Mouse (Mus musculus): ENCODE measurements around the gene Tmc3. TPM values are rescaled to one million over a fixed set of nuclear protein-coding genes. Genes with fewer than 3 reads are reported as not detected.

The Tmc3 gene
- polyA plus RNA-seq, 1 experiment from 2014 or later: 0.94 TPM

DNA sequence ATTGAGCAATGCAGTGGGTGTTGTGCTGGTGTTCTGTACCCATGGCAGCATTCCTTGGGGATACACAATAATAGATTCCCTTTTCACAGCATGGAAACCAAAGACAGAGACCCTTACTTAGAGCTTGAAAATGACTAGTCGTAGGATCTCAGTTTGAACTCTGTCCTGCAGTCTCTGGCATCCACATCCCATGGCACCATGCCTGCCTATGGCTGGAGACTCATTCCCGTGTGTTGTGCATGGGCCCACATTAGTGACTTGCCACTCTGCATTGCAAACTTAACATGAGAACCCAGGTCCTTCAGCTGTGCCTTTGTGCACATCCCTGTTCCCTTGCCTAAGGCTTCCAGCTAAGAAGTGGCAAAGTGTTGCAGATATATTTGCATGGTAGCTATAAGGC, 60.0 kb downstream of the Tmc3 start:
- 94% methylated on average over 2 of the region's 2 CpGs for WGBS
- Histone ChIP-seq H3K4me2 (no peak overlapping the region), H3K9me3 (no peaks in the 10 kb centered on the region), H3K4me3 (replicated peaks) (no peak overlapping the region), H3K4me1 (peaks cover 3% of the 10 kb centered on the region; the same call in 1 of the 2 replicates), H3K27me3 (replicated peaks) (no peaks in the 10 kb centered on the region), H3K36me3 (peaks cover 13% of the 10 kb centered on the region; the same call in 1 of the 2 replicates), H3K27ac (no peak overlapping the region), H3K9ac (no peak overlapping the region)
- ATAC-seq (ENCODE audit: insufficient read depth, low FRiP score, low read depth): no peak

DNA sequence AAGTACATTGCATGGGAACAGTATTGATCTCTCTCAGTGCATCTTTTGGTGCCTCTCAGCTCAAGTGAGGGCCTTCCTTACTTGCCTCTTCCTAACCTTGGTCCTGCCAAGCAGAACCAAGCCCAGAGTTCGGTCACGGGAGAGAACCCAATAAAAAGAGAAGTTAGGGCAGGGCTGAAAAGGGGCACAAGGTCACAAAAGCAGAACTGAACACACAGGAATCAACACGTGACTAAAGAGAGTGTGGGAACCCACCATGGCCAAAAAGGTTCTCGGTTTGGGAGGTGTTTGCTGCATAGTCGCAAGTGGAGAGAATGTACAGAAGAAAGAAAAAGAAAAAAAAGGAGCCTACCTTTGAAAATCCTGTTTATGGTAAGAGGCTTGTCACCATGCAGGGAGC, 60.7 kb downstream of the Tmc3 start:
- ATAC-seq (ENCODE audit: insufficient read depth, low FRiP score, low read depth): no peak
- Histone ChIP-seq H3K9ac (no peak overlapping the region), H3K4me1 (peaks cover 3% of the 10 kb centered on the region; the same call in 1 of the 2 replicates), H3K4me2 (no peak overlapping the region), H3K27me3 (replicated peaks) (no peaks in the 10 kb centered on the region), H3K9me3 (no peaks in the 10 kb centered on the region), H3K27ac (no peak overlapping the region), H3K36me3 (peaks cover 7% of the 10 kb centered on the region; the same call in 1 of the 2 replicates), H3K4me3 (replicated peaks) (no peak overlapping the region)
- WGBS: 74% methylated on average over 5 of the region's 5 CpGs

DNA sequence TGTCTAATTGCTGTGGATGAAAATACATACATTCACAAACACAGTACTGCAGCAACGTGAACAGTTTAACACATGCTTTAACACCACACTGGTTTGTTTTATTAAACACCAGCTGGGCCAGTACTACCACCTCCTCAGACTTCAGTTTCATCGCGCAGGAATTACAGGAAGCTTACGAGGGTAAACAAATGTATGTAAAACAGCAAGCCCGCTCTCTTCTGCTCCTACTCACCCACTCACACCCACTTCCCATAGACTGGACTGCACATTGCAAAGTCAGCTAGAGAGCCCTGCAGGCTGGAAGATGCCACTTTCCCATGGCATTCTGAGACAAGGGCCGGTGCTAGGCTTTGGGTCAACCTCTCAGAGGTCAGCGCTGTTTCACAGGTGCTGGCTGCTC, 64.1 kb downstream of the Tmc3 start:
- no peak for ATAC-seq (ENCODE audit: insufficient read depth, low FRiP score, low read depth)
- Histone ChIP-seq H3K9me3 (no peaks in the 10 kb centered on the region), H3K4me3 (replicated peaks) (no peak overlapping the region), H3K4me2 (no peak overlapping the region), H3K27ac (no peak overlapping the region), H3K36me3 (0 out of 2 replicates have a peak, but pooled peaks cover 3% of the 10 kb centered on the region), H3K9ac (no peak overlapping the region), H3K27me3 (replicated peaks) (no peaks in the 10 kb centered on the region), H3K4me1 (peaks cover 3% of the 10 kb centered on the region; the same call in 1 of the 2 replicates)
- WGBS: 43% methylated on average over 7 of the region's 7 CpGs

DNA sequence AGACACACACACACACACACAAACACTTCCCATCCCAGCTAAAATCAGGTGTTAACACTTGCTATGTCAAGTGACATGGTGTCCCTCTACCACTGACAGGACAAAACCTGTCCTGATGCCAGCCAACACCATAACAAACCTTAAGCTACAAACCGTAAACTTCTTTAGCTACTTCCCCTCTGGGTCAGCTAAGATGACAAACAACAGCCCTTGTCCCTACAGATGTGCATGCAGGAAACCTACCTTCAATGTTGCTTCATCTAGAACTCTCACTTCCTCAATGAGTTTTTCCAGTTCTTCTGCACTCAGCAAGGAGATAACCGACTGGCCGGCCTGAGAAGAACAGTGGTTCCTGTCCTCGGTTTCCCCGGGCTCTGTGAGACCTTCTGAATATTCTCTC, 65.9 kb downstream of the Tmc3 start:
- Histone ChIP-seq H3K4me2 (no peak overlapping the region), H3K27me3 (replicated peaks) (no peaks in the 10 kb centered on the region), H3K27ac (no peak overlapping the region), H3K9ac (no peak overlapping the region), H3K36me3 (no peaks in the 10 kb centered on the region), H3K4me3 (replicated peaks) (no peak overlapping the region), H3K4me1 (peaks cover 3% of the 10 kb centered on the region; the same call in 1 of the 2 replicates), H3K9me3 (no peaks in the 10 kb centered on the region)
- ATAC-seq (ENCODE audit: insufficient read depth, low FRiP score, low read depth): no peak
- WGBS: 77% methylated on average over 5 of the region's 5 CpGs

DNA sequence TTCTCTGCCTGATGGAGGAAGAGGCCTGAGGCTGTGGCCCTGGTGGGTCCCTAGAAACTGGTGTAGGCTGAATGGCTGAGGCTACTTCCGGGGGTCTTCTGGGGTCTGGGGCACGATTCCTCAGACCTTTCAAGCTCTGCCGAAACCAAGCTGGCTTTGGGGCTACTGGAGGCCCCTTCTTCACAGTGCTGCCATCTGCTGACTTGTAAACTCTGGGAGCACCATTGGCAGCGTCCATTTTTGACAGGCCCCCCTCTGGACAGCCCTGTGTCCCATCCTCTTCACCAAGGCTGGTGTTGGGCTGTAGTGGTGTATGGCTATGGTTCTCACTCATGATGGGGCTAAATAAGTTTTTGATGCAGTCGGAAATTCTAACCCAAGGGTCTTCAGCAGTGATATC, 67.8 kb downstream of the Tmc3 start:
- H3K27me3 ChIP-seq (replicated peaks): no peaks in the 10 kb centered on the region
- ATAC-seq (ENCODE audit: insufficient read depth, low FRiP score, low read depth): no peak
- H3K4me3 ChIP-seq (replicated peaks): no peak overlapping the region
- WGBS: 78% methylated on average over 5 of the region's 5 CpGs
- H3K4me1 ChIP-seq: peaks cover 3% of the 10 kb centered on the region; the same call in 1 of the 2 replicates
- no peaks in the 10 kb centered on the region for H3K9me3 ChIP-seq
- H3K36me3 ChIP-seq: no peaks in the 10 kb centered on the region
- no peak overlapping the region for H3K4me2 ChIP-seq
- no peak overlapping the region for H3K9ac ChIP-seq
- H3K27ac ChIP-seq: no peak overlapping the region

DNA sequence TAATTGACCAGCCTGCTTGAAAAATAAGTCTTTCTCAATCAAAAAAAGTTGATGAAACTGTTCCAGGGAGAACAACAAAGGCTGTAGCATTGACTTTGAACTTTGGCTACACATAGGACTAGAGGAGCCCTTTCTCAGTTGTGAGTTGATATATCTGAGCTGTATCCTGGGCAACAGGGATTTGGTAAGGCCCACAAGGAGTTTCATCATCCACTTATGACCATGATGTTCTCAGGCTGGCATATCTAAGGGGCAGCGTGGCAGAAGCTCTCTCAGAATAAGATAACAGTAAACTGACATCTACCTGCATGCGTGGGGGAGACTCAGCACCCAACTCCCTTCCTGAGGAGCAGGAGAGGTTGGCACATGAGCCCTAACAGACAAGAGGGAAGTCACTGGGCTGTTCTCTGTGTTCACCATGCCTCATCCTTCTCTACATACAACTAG, 68.9 kb downstream of the Tmc3 start:
- Histone ChIP-seq H3K27me3 (replicated peaks) (no peaks in the 10 kb centered on the region), H3K9ac (no peak overlapping the region), H3K9me3 (no peaks in the 10 kb centered on the region), H3K27ac (no peak overlapping the region), H3K4me1 (peaks cover 3% of the 10 kb centered on the region; the same call in 1 of the 2 replicates), H3K4me2 (no peak overlapping the region), H3K36me3 (no peaks in the 10 kb centered on the region), H3K4me3 (replicated peaks) (no peak overlapping the region)
- WGBS: 72% methylated on average over 2 of the region's 2 CpGs
- ATAC-seq (ENCODE audit: insufficient read depth, low FRiP score, low read depth): no peak

DNA sequence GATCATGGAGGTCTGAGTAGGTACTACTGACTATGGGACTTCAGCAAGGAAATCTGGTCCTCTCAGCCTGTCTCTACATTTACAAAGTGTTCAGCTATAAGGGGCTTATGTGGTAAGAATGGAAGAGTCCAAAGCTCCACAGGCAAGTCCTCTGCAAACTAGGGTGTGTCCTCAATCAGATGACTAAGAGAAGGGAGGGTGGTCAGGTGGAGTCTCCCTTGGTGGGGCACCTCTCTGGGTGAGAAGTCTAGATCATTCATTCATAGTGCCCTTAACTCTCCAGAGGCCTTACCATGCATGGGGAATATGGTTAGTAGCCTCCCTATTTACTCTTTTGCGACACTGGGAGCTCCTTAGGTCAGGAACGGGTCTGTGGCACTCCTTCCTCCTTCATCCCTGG, 69.5 kb downstream of the Tmc3 start:
- H3K4me1 ChIP-seq: no peaks in the 10 kb centered on the region; the same call in 1 of the 2 replicates
- H3K4me3 ChIP-seq (replicated peaks): 0 out of 2 replicates have a peak overlapping the region, but pooled peaks have one; percentile 17
- H3K4me2 ChIP-seq: no peak overlapping the region
- no peak overlapping the region for H3K9ac ChIP-seq
- ATAC-seq (ENCODE audit: insufficient read depth, low FRiP score, low read depth): peak; percentile 22; the same call in 1 of the 2 replicates
- no peaks in the 10 kb centered on the region for H3K36me3 ChIP-seq
- no peaks in the 10 kb centered on the region for H3K9me3 ChIP-seq
- WGBS: 68% methylated on average over 2 of the region's 2 CpGs
- H3K27me3 ChIP-seq (replicated peaks): no peaks in the 10 kb centered on the region
- no peak overlapping the region for H3K27ac ChIP-seq

DNA sequence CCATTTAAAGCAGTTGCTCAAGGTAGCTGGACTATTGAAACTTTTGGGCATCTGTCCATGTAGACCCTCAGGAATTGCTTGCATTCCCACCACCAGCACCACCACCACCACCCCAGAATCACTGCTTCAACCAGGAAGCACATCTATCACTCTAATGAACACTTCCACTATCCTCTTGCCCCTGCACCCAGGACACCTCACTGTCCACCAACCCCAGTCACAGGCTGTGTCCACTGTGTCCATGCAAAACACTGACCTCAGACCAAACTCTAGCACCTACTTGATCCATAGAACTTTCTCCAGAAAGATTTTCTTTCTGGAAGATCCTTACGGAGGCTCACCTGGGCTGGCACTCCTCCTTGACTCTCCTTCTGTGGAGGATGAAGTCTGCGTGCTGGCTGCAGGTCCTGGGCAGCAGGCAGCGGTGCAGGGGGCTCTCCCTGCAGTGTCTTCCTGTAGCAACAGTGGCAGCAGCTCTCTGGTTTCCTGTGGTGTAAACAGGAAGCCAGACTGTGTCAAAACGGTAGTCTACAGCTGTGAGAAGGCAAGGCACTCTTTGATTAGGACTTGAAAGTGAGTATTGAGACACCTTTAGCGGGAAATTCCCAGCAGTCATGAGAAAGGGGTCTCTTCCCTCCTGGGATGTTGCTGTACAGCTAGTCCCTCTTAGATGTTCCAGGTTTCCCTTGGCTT, 70.4 kb downstream of the Tmc3 start:
- no peak; the same call in 1 of the 2 replicates for ATAC-seq (ENCODE audit: insufficient read depth, low FRiP score, low read depth)
- H3K27me3 ChIP-seq (replicated peaks): no peaks in the 10 kb centered on the region
- 43% methylated on average over 5 of the region's 5 CpGs for WGBS
- no peaks in the 10 kb centered on the region for H3K36me3 ChIP-seq
- no peak overlapping the region for H3K9ac ChIP-seq
- peak overlapping the region; percentile 49; the same call in 1 of the 2 replicates for H3K27ac ChIP-seq
- no peak overlapping the region for H3K4me2 ChIP-seq
- no peaks in the 10 kb centered on the region for H3K9me3 ChIP-seq
- peak overlapping the region; percentile 17; the same call in 1 of the 2 replicates for H3K4me3 ChIP-seq (replicated peaks)
- H3K4me1 ChIP-seq: no peaks in the 10 kb centered on the region

DNA sequence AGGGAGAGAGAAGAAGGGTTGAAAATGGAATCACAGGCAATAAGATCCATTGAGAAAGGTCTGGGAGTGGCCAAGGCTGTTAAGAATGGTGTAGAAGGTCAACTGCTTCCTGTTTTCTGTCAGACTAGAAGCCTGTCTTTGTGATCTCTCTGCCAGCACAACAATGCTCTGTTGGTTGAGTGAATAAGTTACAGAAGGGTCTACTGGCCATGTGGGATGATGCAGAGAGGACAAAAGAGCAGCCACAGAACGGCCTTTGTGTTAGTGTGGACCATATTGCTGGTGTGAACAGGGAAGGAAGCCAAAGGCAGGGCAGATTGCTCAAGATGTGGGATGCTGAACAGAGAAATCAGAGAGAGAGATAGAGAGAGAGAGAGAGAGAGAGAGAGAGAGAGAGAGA, 74.0 kb downstream of the Tmc3 start:
- WGBS: 68% methylated on average over 1 of the region's 1 CpGs
- Histone ChIP-seq H3K4me3 (replicated peaks) (no peak overlapping the region), H3K4me2 (no peak overlapping the region), H3K4me1 (no peaks in the 10 kb centered on the region), H3K9ac (no peak overlapping the region), H3K9me3 (no peaks in the 10 kb centered on the region), H3K36me3 (no peaks in the 10 kb centered on the region), H3K27ac (0 out of 2 replicates have a peak overlapping the region, but pooled peaks have one; percentile 9), H3K27me3 (replicated peaks) (no peaks in the 10 kb centered on the region)
- ATAC-seq (ENCODE audit: insufficient read depth, low FRiP score, low read depth): no peak

DNA sequence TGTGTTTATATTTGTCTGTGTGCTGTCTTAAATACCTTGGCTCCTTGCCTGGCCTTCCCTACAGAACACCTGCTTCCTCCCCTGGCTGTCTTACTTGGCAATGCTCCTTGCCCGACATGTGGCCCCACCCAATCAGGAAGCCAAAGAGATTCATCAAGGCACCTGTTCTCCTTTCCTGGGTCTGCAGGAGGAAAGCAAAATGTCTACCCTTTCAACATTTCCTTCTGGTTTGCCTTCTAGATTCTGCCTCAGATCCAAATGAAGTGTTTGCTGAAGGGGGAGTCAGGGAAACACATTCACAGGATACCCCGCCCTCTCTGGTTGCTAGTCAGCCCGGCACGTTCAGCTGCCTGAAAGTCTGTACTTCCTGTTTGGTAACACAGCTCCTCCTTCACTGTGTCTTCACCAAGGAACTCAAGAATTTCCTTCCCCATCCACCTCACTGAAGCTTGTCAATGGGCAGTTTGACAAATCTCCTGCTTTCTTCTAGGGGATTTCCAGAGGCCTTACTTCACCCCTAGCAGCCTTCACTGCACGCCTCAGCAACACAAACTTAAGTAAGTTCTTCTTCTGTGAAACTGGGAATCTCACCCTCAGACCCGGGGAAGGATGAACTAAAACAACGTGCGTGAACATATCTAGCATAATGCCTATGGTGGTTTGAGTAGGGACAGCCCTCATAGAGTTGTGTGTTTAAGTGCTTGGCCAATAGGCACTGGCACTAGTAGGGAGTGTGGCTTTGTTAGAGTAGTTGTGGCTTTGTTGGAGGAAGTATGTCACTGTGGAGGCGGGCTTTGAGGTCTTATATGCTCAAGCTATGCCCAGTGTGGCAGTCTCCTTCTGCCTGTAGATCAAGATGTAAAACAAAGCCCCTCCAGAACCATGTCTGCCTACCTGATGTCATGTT, 74.7 kb downstream of the Tmc3 start:
- no peaks in the 10 kb centered on the region for H3K4me1 ChIP-seq
- 64% methylated on average over 9 of the region's 9 CpGs for WGBS
- H3K4me3 ChIP-seq (replicated peaks): no peak overlapping the region
- no peak for ATAC-seq (ENCODE audit: insufficient read depth, low FRiP score, low read depth)
- H3K4me2 ChIP-seq: no peak overlapping the region
- H3K9ac ChIP-seq: no peak overlapping the region
- H3K9me3 ChIP-seq: no peaks in the 10 kb centered on the region
- no peaks in the 10 kb centered on the region for H3K27me3 ChIP-seq (replicated peaks)
- no peak overlapping the region for H3K27ac ChIP-seq
- H3K36me3 ChIP-seq: no peaks in the 10 kb centered on the region

DNA sequence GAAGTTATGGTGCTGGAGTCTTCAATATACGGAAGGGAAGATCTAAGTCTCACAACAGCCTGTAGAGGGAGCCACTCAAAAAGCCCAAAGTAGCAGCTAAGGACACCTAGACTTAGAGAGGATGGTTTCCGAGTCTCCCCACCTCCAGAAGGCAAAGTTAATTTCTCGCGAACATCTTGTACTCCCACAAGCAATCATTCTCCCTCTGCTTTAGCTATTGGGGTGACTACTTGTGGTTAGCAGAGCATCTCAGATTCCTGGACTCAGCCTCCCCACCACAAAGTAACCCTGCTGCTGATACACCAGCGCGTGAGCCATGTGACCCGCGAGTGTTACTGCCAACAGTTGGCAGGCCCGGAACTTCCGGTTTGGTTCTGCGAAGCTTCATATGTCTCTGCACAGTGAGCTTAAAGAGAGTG, 75.6 kb downstream of the Tmc3 start:
- H3K4me1 ChIP-seq: no peaks in the 10 kb centered on the region
- H3K9me3 ChIP-seq: no peaks in the 10 kb centered on the region
- ATAC-seq (ENCODE audit: insufficient read depth, low FRiP score, low read depth): no peak
- WGBS: 92% methylated on average over 11 of the region's 11 CpGs
- H3K36me3 ChIP-seq: no peaks in the 10 kb centered on the region
- H3K9ac ChIP-seq: no peak overlapping the region
- H3K27ac ChIP-seq: no peak overlapping the region
- no peak overlapping the region for H3K4me2 ChIP-seq
- H3K4me3 ChIP-seq (replicated peaks): no peak overlapping the region
- no peaks in the 10 kb centered on the region for H3K27me3 ChIP-seq (replicated peaks)

DNA sequence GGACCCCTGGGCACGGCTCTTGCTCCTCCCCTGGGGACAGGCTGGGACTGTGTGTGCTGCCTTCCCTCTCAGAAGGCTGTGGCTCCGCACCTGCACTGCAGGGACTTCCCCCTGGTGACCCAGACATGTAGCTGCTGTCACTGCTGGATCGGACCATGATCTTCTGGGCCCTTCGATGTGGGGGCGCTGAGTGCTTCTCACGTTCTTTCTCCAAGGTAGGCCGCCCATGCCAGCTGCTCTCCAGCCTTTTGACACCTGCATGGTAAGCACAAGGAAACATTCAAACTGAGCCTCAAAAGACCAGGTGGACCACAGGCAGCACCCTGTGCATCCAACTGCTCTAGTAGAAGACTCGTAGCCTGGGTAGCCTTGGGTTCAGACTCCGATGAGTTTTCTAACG, 76.3 kb downstream of the Tmc3 start:
- WGBS: 85% methylated on average over 10 of the region's 10 CpGs
- no peak overlapping the region for H3K4me2 ChIP-seq
- ATAC-seq (ENCODE audit: insufficient read depth, low FRiP score, low read depth): no peak

More for the DNA sequence above, 76.3 kb downstream of the Tmc3 start:
- H3K27me3 ChIP-seq (replicated peaks): no peaks in the 10 kb centered on the region
- no peak overlapping the region for H3K9ac ChIP-seq
- no peaks in the 10 kb centered on the region for H3K4me1 ChIP-seq
- no peak overlapping the region for H3K4me3 ChIP-seq (replicated peaks)
- no peak overlapping the region for H3K27ac ChIP-seq
- H3K9me3 ChIP-seq: no peaks in the 10 kb centered on the region
- no peaks in the 10 kb centered on the region for H3K36me3 ChIP-seq
